Mouse (Mus musculus) small intestine, adult 2 months (tissue): ENCODE measurements around the gene Sphkap. TPM values are rescaled to one million over a fixed set of nuclear protein-coding genes. Genes with fewer than 3 reads are reported as not detected.

Experiments used
- H3K27ac ChIP-seq: fragments of 200-500 bp; 2 replicates; pipeline ENCODE4 v1.5.1; 2012; ENCODE audit warnings: low read depth, low read length, control low read depth, inconsistent platforms; ENCODE audit not compliant: insufficient read depth
- H3K27me3 ChIP-seq: fragments of 200-500 bp; 2 replicates; pipeline ENCODE4 v1.6.1; 2012; ENCODE audit warnings: mild to moderate bottlenecking, moderate library complexity, low read length, inconsistent platforms; ENCODE audit not compliant: control insufficient read depth, insufficient read depth
- H3K36me3 ChIP-seq: fragments of 200-500 bp; 2 replicates; pipeline ENCODE4 v1.6.1; 2012; ENCODE audit warnings: mild to moderate bottlenecking, low read length, control low read depth, inconsistent platforms; ENCODE audit not compliant: control insufficient read depth, insufficient read depth
- H3K4me1 ChIP-seq: fragments of 200-500 bp; 2 replicates; pipeline ENCODE4 v1.6.1; 2012; ENCODE audit warnings: low read length, inconsistent platforms, mixed read lengths; ENCODE audit not compliant: control insufficient read depth, insufficient read depth, insufficient read length
- H3K4me3 ChIP-seq: fragments of 200-500 bp; 2 replicates; pipeline ENCODE4 v1.5.1; 2012; ENCODE audit warnings: low read depth, mild to moderate bottlenecking, control low read depth, inconsistent platforms, low read length, moderate library complexity
- CTCF ChIP-seq: fragments of 200-500 bp; IDR thresholded peaks from 2 replicates; pipeline ENCODE4 v1.5.1; 2012; ENCODE audit warnings: low read depth, mild to moderate bottlenecking, control low read depth, inconsistent platforms, low read length, moderate library complexity, mixed read lengths; ENCODE audit not compliant: insufficient replicate concordance, insufficient read length; ENCODE audit errors: extremely low read depth
- POLR2A ChIP-seq: fragments of 200-500 bp; IDR thresholded peaks from 2 replicates; pipeline ENCODE4 v1.6.1; 2012; ENCODE audit warnings: low read depth, mild to moderate bottlenecking, control low read depth, inconsistent platforms, low read length, moderate library complexity
- WGBS: fragments of 180-500 bp; shearing (Covaris S2); methylation state at CpG from one replicate; pipeline ENCODE4 v1.1.7; 2018; 5-methylcytosine and 5-hydroxymethylcytosine counted together
- polyA plus RNA-seq: library from polyadenylated mRNA; depleted of rRNA; stranded (reverse); fragments of >200 nt; gene quantifications from 2 replicates; pipeline ENCODE4 v1.2.3, GENCODE M21; 2012

Gene Sphkap
- polyA plus RNA-seq, 1 experiment, result 0.14 TPM

GRCm38 (mm10) chr1:83297137-83298076 is 110.6 kb downstream of the Sphkap start:
- H3K4me1 ChIP-seq, result no peaks in the 10 kb centered on the region
- H3K27ac ChIP-seq, result no peak overlapping the region
- H3K27me3 ChIP-seq, result no peaks in the 10 kb centered on the region
- no peaks in the 10 kb centered on the region for H3K36me3 ChIP-seq
- TF ChIP-seq POLR2A (no peak), CTCF (no peak)
- WGBS, result 74% methylated on average over 6 of the region's 6 CpGs
- H3K4me3 ChIP-seq, result no peak overlapping the region

GRCm38 (mm10) chr1:83285866-83286265 is 122.1 kb downstream of the Sphkap start:
- no peak overlapping the region for H3K4me3 ChIP-seq
- H3K4me1 ChIP-seq, result no peaks in the 10 kb centered on the region
- H3K36me3 ChIP-seq, result no peaks in the 10 kb centered on the region
- 57% methylated on average over 7 of the region's 7 CpGs for WGBS
- no peaks in the 10 kb centered on the region for H3K27me3 ChIP-seq
- no peak overlapping the region for H3K27ac ChIP-seq
- no peak for TF ChIP-seq CTCF
- no peak for TF ChIP-seq POLR2A

DNA sequence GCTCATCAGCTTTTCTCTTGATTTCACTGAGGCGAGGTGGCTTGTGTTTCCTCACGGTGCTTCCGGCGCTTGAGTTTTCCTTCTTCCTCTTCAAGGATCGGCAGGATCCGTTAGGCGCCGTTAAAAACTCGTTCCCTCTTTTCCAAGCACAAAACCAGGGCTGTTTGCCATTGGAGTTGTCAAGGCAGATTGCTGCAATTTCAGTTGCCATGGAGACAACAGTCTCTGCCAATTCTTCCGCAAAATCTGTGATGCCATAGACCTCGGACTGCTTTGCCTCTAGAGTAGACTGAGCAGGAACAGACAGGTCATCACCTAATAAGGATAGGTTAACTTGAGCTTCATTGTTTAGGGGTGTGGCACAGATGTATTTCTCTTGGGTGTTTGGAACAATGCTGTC is 131.0 kb downstream of the Sphkap start:
- WGBS, result 84% methylated on average over 11 of the region's 11 CpGs
- no peak overlapping the region for H3K27ac ChIP-seq
- no peak overlapping the region for H3K4me3 ChIP-seq
- H3K36me3 ChIP-seq, result no peaks in the 10 kb centered on the region
- H3K27me3 ChIP-seq, result no peaks in the 10 kb centered on the region
- TF ChIP-seq POLR2A, result no peak
- TF ChIP-seq CTCF, result no peak
- H3K4me1 ChIP-seq, result no peaks in the 10 kb centered on the region

GRCm38 (mm10) chr1:83276637-83277036 is 131.4 kb downstream of the Sphkap start:
- no peaks in the 10 kb centered on the region for H3K36me3 ChIP-seq
- 85% methylated on average over 9 of the region's 9 CpGs for WGBS
- no peak overlapping the region for H3K4me3 ChIP-seq
- no peaks in the 10 kb centered on the region for H3K4me1 ChIP-seq
- TF ChIP-seq POLR2A, result no peak
- no peaks in the 10 kb centered on the region for H3K27me3 ChIP-seq
- H3K27ac ChIP-seq, result no peak overlapping the region

- Histone ChIP-seq H3K36me3 (no peaks in the 10 kb centered on the region), H3K27ac (no peak overlapping the region), H3K4me1 (no peaks in the 10 kb centered on the region), H3K27me3 (no peaks in the 10 kb centered on the region), H3K4me3 (no peak overlapping the region)
- WGBS, result 78% methylated on average over 1 of the region's 1 CpGs
- TF ChIP-seq CTCF (no peak), POLR2A (no peak)
Observed at GRCm38 (mm10) chr1:83251746-83252145, 156.3 kb downstream of the Sphkap start.

DNA sequence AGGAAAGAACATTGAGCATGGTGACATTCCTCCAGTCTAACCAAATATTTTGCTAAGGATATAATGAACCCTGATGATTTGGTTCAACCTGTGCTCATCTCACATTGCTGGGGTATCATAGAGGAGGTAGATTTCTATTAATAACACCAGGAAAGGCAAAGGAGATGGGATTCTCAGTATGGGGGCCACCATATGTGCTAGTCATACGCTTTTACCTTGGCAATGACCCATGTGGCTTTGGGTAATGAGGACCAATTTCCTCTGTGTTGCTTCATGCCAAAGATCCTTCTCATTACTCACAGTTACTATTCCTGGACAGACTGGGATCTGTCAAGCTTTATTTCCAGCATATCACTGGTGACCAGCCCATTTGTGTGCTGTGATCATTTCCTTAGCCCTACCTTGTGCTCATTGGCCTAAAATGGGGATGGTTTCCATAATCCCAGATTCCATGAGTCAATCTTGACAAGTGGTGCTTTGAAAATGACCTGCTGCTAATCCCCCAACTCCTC is 159.7 kb downstream of the Sphkap start:
- TF ChIP-seq CTCF (no peak), POLR2A (no peak)
- Histone ChIP-seq H3K36me3 (no peaks in the 10 kb centered on the region), H3K27ac (no peak overlapping the region), H3K4me1 (no peaks in the 10 kb centered on the region), H3K4me3 (no peak overlapping the region), H3K27me3 (no peaks in the 10 kb centered on the region)
- WGBS, result 81% methylated on average over 1 of the region's 1 CpGs

- Histone ChIP-seq H3K36me3 (no peaks in the 10 kb centered on the region), H3K27me3 (no peaks in the 10 kb centered on the region), H3K4me1 (no peaks in the 10 kb centered on the region), H3K4me3 (no peak overlapping the region), H3K27ac (no peak overlapping the region)
- no peak for TF ChIP-seq POLR2A
- 75% methylated on average over 3 of the region's 3 CpGs for WGBS
Observed at GRCm38 (mm10) chr1:83227946-83228345, 180.1 kb downstream of the Sphkap start.
